Comparison of ENCODE assay signal across 8 mouse cellular contexts in genomic region chr2:35132662-35133055, GRCm38 (mm10). TPM values are rescaled to one million over a fixed set of nuclear protein-coding genes. Genes with fewer than 3 reads are reported as not detected.
DNase-seq lines count a peak whose midpoint lies in the region; ATAC-seq and TF ChIP-seq lines count a peak whose summit lies in the region.

No protein-coding gene starts in this region.

- H3K9me3 ChIP-seq in erythroblast, embryonic 14.5 days (ENCODE audit: control insufficient read depth, low read length) = no peaks in the 10 kb centered on the region
- no peaks in the 10 kb centered on the region for H3K9me3 ChIP-seq in CH12.LX (replicated peaks; ENCODE audit: low read length)
- H3K9me3 ChIP-seq in forebrain, embryonic 14.5 days (replicated peaks; ENCODE audit: control insufficient read depth, low read length) = no peaks in the 10 kb centered on the region

- dilution Hi-C loops in CH12.LX (cut with MboI; ENCODE audit: extremely low pct_ligation_motif_present, extremely low pct_unique_long_range_greater_than_20kb, low sequenced_read_pairs) = no loop called here

- no peak for DNase-seq in CH12.LX (ENCODE audit: extremely low read depth)
- peak; percentile 3 for DNase-seq in forebrain, embryonic 14.5 days (ENCODE audit: low spot score)
- no peak for DNase-seq in left cerebral cortex, adult 18-20 months (ENCODE audit: low spot score in 2 of 2)
- no peak for DNase-seq in left cerebral cortex, postnatal 4 days
- no peak for DNase-seq in layer of hippocampus, postnatal 25 days (ENCODE audit: extremely low spot score in 1 of 2, low spot score in 1 of 2)

- no peaks in the 10 kb centered on the region for H3K27me3 ChIP-seq in erythroblast, embryonic 14.5 days (ENCODE audit: control insufficient read depth)
- no peaks in the 10 kb centered on the region for H3K27me3 ChIP-seq in CH12.LX (replicated peaks)
- H3K27me3 ChIP-seq in forebrain, embryonic 14.5 days (replicated peaks; ENCODE audit: control insufficient read depth, insufficient read depth, low read length) = no peaks in the 10 kb centered on the region

- intact Hi-C loops in left cerebral cortex, postnatal 4 days (cut with DNase I) = loop anchor here (10.0 kb wide), 1 partner anchor 278 kb away; no protein-coding TSS in a partner anchor

- WGBS in forebrain, embryonic 14.5 days = 6% methylated on average over 5 of the region's 5 CpGs
- WGBS in macrophage (ENCODE audit: missing documents) = 3% methylated on average over 5 of the region's 5 CpGs

- no peak for ATAC-seq in erythroblast, adult 5-6 weeks (replicated peaks; ENCODE audit: low FRiP score, poor library complexity, severe bottlenecking)
- ATAC-seq in forebrain, embryonic 14.5 days = 0 out of 2 replicates have a peak, but pooled peaks have one; percentile 2

- H3K4me2 ChIP-seq in CH12.LX (ENCODE audit: insufficient read depth, low read depth, poor library complexity, severe bottlenecking) = peak overlapping the region; percentile 79
- H3K4me2 ChIP-seq in forebrain, embryonic 14.5 days (ENCODE audit: low read length) = peak overlapping the region; percentile 58

- TF ChIP-seq RAD21 in CH12.LX (IDR thresholded peaks at IDR 0.05; ENCODE audit: low read depth, low read length) = no peak

- H3K27ac ChIP-seq in CH12.LX (ENCODE audit: insufficient read depth, low read depth) (peak overlapping the region; percentile 57; the same call in 1 of the 2 replicates), macrophage (peak overlapping the region; percentile 70)
- H3K27ac ChIP-seq in forebrain, embryonic 14.5 days (ENCODE audit: low read depth, low read length) = no peak overlapping the region

- no peak for TF ChIP-seq EP300 in CH12.LX (IDR thresholded peaks at IDR 0.05; ENCODE audit: low read length)

- peaks cover 17% of the 10 kb centered on the region for H3K4me1 ChIP-seq in erythroblast, embryonic 14.5 days (ENCODE audit: control insufficient read depth)
- peaks cover 0 to 11% of the 10 kb centered on the region in 2 experiments; a peak in 3 of 4 replicates for H3K4me1 ChIP-seq in CH12.LX (ENCODE audit: control insufficient read depth in 1 of 2, insufficient read depth in 2 of 2)
- H3K4me1 ChIP-seq in forebrain, embryonic 14.5 days (ENCODE audit: control insufficient read depth, insufficient read depth, low read length) = peaks cover 6% of the 10 kb centered on the region; the same call in 1 of the 2 replicates

- H3K79me2 ChIP-seq in CH12.LX (replicated peaks; ENCODE audit: control insufficient read depth, extremely low read depth, insufficient read depth, poor library complexity, severe bottlenecking) = peaks cover 13% of the 10 kb centered on the region
- H3K79me2 ChIP-seq in macrophage (ENCODE audit: inconsistent target) = peaks cover 13% of the 10 kb centered on the region; the same call in 1 of the 2 replicates

- no peak; the same call in 1 of the 2 replicates for TF ChIP-seq POLR2A in CH12.LX (IDR thresholded peaks at IDR 0.05; ENCODE audit: low read depth, low read length)

- no peak for TF ChIP-seq CTCF in CH12.LX (conservative IDR thresholded peaks at IDR 0.05 in 1 of 2, IDR thresholded peaks at IDR 0.05 in 1 of 2; ENCODE audit: low read depth in 2 of 2, low read length in 2 of 2)

- peak overlapping the region; percentile 80 for H3K9ac ChIP-seq in CH12.LX (ENCODE audit: insufficient read depth, low read depth)
- H3K9ac ChIP-seq in forebrain, embryonic 14.5 days (ENCODE audit: low read length) = peak overlapping the region; percentile 33

- in situ Hi-C loops in CH12.LX (cut with MboI; ENCODE audit: low pct_ligation_motif_present, low pct_unique_long_range_greater_than_20kb, low sequenced_read_pairs) = no loop called here

- peaks cover 41% of the 10 kb centered on the region for H3K36me3 ChIP-seq in erythroblast, embryonic 14.5 days (ENCODE audit: control insufficient read depth)
- peaks cover 33 to 62% of the 10 kb centered on the region in 2 experiments for H3K36me3 ChIP-seq in CH12.LX (replicated peaks in 1 of 2; ENCODE audit: control insufficient read depth in 1 of 2, insufficient read depth in 1 of 2, low read length in 1 of 2)
- H3K36me3 ChIP-seq in forebrain, embryonic 14.5 days (ENCODE audit: control insufficient read depth, insufficient read depth, low read length) = peaks cover 40% of the 10 kb centered on the region
- peaks cover 32% of the 10 kb centered on the region for H3K36me3 ChIP-seq in macrophage (ENCODE audit: inconsistent target)

- peak overlapping the region; percentile 69 for H3K4me3 ChIP-seq in erythroblast, embryonic 14.5 days (replicated peaks)
- H3K4me3 ChIP-seq in CH12.LX (replicated peaks in 1 of 3; ENCODE audit: low read depth in 2 of 3, low read length in 2 of 3, poor library complexity in 1 of 3) = peak overlapping the region; percentile 62 to 70 (median 66)
- peak overlapping the region; percentile 36 for H3K4me3 ChIP-seq in forebrain, embryonic 14.5 days (ENCODE audit: low read depth, low read length)
- peak overlapping the region; percentile 47 for H3K4me3 ChIP-seq in macrophage (ENCODE audit: inconsistent target)

TF ChIP-seq in CH12.LX, 34 proteins besides CTCF, POLR2A, EP300 and RAD21:
- TF ChIP-seq POLR2AphosphoS2 (IDR thresholded peaks at IDR 0.05; ENCODE audit: low read depth, low read length) (0 out of 2 replicates have a peak, but pooled peaks have one; percentile 11), ZMIZ1 (IDR thresholded peaks at IDR 0.05; ENCODE audit: low read depth, low read length) (0 out of 2 replicates have a peak, but pooled peaks have one; percentile 9), TCF12 (IDR thresholded peaks at IDR 0.05; ENCODE audit: low read depth, low read length) (no peak)
TF ChIP-seq in CH12.LX: peak in this region for 2.

RNA-seq across cellular contexts. Expression of gene Cntrl, which starts 23.4 kb away (rescaled TPM):
- 0.63 and 0.89 TPM in 2 replicates for polyA plus RNA-seq in erythroblast, embryonic 14.5 days (2012)
- 34.4 and 44.5 TPM in 2 replicates for total RNA-seq in erythroblast, adult 5-6 weeks (2015; ENCODE audit: low replicate concordance)
- 42.4 and 60.4 TPM in 2 replicates for total RNA-seq in erythroblast, adult 5-6 weeks (2017; ENCODE audit: low replicate concordance)
- total RNA-seq in CH12.LX (2012; rRNA removed) (55.6 and 59.1 TPM in 2 replicates), CH12.LX (2014; rRNA removed) (64.5 and 66.3 TPM in 2 replicates)
- polyA plus RNA-seq in CH12.LX (2012; ENCODE audit: insufficient read length, low read depth) (64.5 and 69.7 TPM in 2 replicates), macrophage (2018) (10.1 to 21.6 TPM (median 17.6 TPM) in 3 replicates)
- 14.5 and 14.9 TPM in 2 replicates for polyA plus RNA-seq in forebrain, embryonic 14.5 days (2014; fragmentation: Nextera tagmentation; extraction: Ambion mirVana)
- total RNA-seq in macrophage (2018; cell fraction: chromatin; rRNA removed) = 100 to 1,000 TPM; 110 to 463 (median 250) TPM
- total RNA-seq in macrophage (2018; cell fraction: cytosol; rRNA removed) = 10 to 100 TPM in 25 of 26 experiments, 1 to 10 TPM in 1; 9.0 to 34.7 (median 17.6) TPM
- total RNA-seq in macrophage (2018; cell fraction: nucleus; rRNA removed) = 100 to 1,000 TPM in 14 of 26 experiments, 10 to 100 TPM in 12; 56.2 to 184 (median 105) TPM
- total RNA-seq in left cerebral cortex, adult 18-20 months (2021) = 1 to 10 TPM; 6.8 to 8.2 TPM
- total RNA-seq in left cerebral cortex, postnatal 4 days (2021) = 10 to 100 TPM; 16.1 to 17.6 TPM
- total RNA-seq in layer of hippocampus, postnatal 25 days (2021) = 10 to 100 TPM in 1 of 2 experiments, 1 to 10 TPM in 1; 7.2 to 12.2 TPM

RNA-seq across cellular contexts. Expression of gene AI182371, which starts 31.3 kb away (rescaled TPM):
- not detected in 2 replicates for polyA plus RNA-seq in erythroblast, embryonic 14.5 days (2012)
- not detected in 2 replicates for total RNA-seq in erythroblast, adult 5-6 weeks (2015; ENCODE audit: low replicate concordance)
- 1.4 and 1.7 TPM in 2 replicates for total RNA-seq in erythroblast, adult 5-6 weeks (2017; ENCODE audit: low replicate concordance)
- total RNA-seq in CH12.LX (2012; rRNA removed) = 0.68 and 0.80 TPM in 2 replicates
- total RNA-seq in CH12.LX (2014; rRNA removed) = 0.31 and 0.56 TPM in 2 replicates
- 0.74 and 0.90 TPM in 2 replicates for polyA plus RNA-seq in CH12.LX (2012; ENCODE audit: insufficient read length, low read depth)
- 0.12 and 0.27 TPM in 2 replicates for polyA plus RNA-seq in forebrain, embryonic 14.5 days (2014; fragmentation: Nextera tagmentation; extraction: Ambion mirVana)
- total RNA-seq in macrophage (2018; cell fraction: chromatin; rRNA removed) = 1 to 10 TPM; 1.7 to 9.3 (median 4.2) TPM
- total RNA-seq in macrophage (2018; cell fraction: cytosol; rRNA removed) = under 1 TPM in 20 of 26 experiments, not detected in 6; 0.09 to 0.51 (median 0.27) TPM
- 1 to 10 TPM in 22 of 26 experiments, under 1 TPM in 3, not detected in 1; 0.63 to 5.3 (median 2.1) TPM for total RNA-seq in macrophage (2018; cell fraction: nucleus; rRNA removed)
- 0.22 to 1.00 TPM (median 0.40 TPM) in 3 replicates for polyA plus RNA-seq in macrophage (2018)
- total RNA-seq in left cerebral cortex, adult 18-20 months (2021) = under 1 TPM in 1 of 2 experiments, not detected in 1; 0.63 TPM
- under 1 TPM in 1 of 2 experiments, not detected in 1; 0.48 TPM for total RNA-seq in left cerebral cortex, postnatal 4 days (2021)
- total RNA-seq in layer of hippocampus, postnatal 25 days (2021) = under 1 TPM in 1 of 2 experiments, not detected in 1; 0.59 TPM
